Mouse (Mus musculus): ENCODE data around the gene Exoc6.

GRCm38 (mm10) chr19:37561106-37561892, 11.1 kb downstream of the Exoc6 start:
- TF ChIP-seq CTCF (IDR thresholded peaks at IDR 0.05; ENCODE audit: extremely low read depth, insufficient read depth, low read length) = no peak
- no peak for TF ChIP-seq POLR2A (IDR thresholded peaks at IDR 0.05; ENCODE audit: extremely low read depth, insufficient read depth, low read length)

Data from cortical plate, adult 2 months (tissue).